Mouse (Mus musculus) retina, adult 2 months (tissue): ENCODE measurements at regions not wholly inside any gene's neighbourhood (a gene's known extent, or its start where the extent isn't known, plus 50 kb on each side); places are given as distances from the start of the nearest gene placed in this dataset.

Experiments used
- DNase-seq: peaks from one replicate; pipeline ENCODE4 v3.0.0-alpha.2; 2012; ENCODE audit warnings: low read depth, low spot score

DNA sequence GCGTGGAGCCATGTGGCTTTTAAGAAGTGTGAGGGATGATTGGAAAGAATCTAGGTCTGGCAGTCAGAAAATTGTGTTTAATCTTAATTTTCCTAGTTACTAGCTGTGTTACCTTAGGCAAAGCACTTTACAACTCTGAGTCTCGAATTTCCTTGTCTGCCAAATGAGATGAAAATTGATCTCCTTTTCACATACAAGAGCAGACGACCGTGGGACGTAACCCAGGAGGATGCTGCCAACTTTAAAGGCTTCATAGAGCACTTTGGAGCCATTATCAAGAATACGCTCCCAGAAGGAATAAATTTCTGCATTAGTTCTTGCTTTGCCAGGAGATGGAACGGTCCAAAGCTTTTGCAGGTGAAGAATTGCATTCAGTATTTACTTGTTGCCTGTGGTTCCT, 457.6 kb downstream of the Bcl11a start:
- DNase-seq = no peak

DNA sequence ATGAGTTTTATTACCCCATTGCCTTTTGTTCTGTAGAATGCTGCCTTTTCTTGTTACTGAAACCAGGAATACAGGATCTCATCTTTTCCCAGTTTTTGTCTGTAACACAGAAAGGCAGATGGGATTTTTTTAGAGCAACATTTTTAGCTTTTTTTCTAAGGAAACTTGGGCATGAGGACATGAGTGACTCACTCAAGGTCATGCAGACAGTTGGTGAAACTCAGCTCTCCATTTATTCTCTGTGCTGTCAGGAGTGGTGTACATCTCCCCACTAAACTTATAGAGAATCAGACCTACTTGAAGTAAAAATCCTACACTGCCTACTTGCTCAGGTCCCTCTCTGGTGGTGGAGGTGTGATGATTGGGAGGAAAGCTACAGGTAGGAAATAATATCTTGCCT, 459.9 kb downstream of the Bcl11a start:
- DNase-seq = no peak

DNA sequence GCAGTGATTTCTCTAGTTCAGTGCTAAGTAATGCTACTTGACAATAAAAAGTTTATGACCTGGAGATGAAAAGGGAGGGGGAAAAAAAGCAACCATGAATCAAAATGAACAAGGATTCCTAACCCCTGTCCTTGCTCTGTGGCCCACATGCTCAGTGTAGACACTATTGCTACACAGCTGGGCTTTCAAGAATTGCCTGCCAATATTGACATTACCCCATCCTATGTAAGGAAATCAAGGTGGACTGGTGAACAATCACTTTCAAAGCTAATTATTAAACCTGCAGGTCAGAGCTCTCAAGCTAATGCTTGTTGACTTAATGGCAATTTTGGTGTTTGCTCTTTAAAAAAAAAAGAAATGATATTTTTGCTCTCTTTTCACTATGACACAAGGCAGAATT, 491.8 kb downstream of the Bcl11a start:
- DNase-seq = no peak

DNA sequence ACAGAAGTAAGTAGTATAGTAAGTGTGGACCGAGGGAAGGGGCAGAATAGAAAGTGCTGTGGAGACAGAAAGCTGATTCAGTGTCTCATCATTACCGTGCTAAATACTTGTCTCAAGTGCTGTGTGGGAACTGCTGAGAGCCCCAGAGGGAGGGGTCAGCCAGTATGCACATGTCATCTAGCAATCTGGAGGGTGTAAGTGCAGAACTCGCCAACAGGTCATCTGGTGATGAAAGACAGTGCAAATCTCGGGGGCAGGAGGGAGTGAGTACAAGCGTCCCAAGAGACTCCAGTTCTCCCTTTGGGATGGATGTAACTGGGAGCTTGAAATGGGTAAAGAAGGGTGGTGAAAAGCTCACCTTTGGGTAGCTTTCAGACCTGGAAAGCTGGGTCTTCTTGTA, 535.7 kb downstream of the Bcl11a start:
- no peak for DNase-seq

DNA sequence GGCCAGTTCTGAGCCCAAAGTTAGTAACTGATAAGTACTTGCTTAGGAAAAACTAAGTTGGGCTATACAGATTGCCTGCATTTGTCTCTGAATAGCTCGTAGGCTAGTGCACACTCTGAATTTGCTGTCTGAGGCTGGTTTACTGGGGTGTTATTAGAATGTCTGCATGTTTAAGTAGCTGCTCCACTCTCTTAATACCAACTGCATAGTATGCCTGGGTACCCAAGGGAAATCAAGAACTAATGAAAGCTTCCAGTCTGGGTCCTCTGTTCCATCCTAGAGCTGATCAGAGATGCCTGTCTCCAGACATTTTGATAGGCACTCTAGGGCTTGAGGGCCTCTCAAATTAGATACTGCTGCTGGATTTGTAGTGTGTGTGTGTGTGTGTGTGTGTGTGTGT, 537.6 kb downstream of the Bcl11a start:
- no peak for DNase-seq

DNA sequence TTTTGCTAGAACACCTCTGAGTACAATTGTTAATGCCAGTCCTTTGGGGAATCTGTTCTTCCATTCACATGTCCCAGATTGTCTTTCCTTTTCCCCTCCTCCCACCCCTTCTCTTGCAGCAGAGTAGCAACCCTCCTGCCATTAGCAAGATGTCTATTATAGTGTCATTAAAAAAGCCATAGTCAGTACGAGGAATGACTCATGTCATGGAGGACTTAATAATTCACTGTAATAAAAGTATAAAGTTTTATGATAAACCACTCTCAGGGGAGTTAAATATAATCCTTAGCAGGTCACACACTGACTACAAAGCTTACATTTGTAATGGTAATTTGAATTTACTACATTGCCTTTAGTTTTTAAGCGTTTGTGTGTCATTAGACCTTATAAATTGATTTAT, 540.7 kb downstream of the Bcl11a start:
- DNase-seq = no peak

DNA sequence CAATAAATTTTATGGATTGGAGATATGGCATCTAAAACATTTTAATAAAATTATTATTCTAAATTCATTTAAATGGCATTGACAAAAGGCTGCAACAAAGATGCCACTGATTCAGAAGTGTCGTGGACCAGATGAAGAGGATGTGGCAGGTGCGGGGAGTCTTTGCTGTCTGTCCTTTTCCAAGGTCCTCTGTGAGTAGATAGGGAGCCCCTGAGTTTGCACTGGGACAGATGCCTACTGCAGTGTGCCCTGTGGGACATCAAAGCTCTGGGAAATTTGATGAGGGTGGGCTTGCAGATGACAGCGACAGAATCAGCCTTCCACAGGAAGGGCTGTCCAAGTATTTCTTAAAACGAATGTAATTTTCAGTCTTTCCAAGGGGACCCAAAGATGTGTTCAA, 541.2 kb downstream of the Bcl11a start:
- no peak for DNase-seq

DNA sequence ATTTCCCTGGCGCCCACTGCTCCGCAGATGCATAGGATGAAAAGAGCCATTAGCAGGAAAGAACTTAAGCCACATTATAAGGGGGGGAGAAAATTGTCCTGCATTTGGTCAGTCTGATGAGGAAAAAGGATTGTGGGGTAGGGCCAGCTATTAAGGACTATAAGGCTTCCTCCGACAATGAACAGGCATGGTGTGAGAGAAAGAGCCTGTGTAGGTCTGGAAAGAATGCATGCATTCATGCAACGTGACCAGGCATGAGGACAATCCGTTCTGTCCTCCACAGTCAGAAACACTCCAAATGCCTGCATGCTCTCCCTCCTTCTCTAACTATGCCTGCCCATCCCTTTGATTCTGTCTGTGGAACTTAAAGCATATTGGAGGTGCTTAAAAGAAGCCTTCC, 550.8 kb downstream of the Bcl11a start:
- no peak for DNase-seq

DNA sequence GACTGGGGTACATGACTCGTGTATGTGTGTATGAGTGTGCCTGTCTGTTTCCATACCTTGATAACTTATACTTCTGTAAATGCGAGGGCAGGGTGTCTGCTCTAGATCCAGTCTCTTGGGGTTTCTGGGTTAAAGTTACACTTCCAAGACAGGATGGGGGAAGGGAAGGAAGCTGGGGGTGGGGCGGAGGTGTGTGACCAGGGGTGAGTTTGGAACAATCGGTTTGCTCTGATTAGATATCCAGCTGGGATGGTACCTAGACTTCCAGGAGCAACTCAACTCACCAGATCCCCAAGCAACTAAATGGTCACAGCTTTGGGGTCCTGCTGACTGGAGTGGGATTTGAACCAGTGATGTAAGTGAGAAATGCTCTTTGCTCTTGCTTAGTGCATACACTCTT, 551.6 kb downstream of the Bcl11a start:
- DNase-seq = no peak

DNA sequence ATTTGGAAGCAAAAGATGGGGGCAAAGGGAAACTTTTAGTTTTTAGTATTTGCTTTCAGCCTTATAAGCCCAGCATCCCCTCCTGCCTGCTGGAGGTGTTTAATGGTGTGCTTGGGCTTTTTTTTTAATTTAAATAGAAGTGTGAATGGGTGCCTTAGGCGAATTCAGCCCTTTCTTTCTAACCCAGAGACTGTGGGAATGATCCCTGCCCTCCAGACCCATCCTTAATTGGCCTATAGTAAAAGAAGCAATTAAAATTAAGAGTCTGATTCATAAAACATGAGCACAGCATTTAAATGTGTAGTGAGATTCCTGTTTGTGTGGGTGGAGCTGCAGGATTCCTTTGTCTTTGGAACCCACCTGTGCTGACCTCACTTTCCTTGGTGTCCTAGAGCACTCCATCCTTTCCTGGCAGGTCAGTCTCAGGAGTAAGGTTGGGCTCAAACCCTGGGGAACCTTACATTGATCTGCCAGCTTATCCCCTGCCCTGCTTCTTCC, 552.6 kb downstream of the Bcl11a start:
- DNase-seq = no peak

DNA sequence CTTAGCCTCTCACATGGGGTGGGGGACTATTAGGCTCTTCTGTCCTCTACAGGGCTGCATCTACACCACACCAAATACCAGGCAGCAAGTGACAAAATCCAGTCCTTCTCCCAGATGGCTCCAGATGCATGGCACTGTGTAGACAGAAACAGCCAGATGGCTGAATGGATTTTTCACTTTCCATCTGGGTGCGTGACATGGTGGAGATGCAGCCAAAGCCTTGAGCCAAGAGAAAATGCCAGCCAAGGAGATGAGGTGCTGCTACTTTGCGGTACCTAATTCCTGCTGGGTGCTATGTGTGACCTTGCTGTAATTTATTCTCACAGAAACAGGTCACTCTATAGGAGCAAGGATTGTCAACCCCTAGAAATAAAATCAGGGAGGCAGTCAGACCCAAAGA, 553.8 kb downstream of the Bcl11a start:
- DNase-seq = no peak

DNA sequence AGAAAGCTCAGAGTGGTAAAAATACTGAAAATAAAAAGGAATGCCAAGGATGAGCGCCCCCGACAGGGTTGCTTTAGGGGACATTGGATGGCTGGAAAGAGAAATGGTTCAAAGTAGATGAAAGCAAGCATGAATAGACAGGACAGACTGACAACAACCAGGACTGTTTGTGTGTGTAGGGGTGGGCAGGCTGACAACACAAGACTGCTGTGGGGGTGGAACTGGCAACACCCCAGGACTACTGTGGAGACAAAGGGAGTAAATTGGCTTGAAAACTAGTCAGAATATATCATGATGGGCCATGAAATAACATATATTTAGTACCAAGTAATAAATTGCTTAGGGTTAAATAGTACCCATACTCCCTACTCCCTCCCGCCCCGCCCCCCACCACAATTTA, 558.9 kb downstream of the Bcl11a start:
- DNase-seq = no peak

DNA sequence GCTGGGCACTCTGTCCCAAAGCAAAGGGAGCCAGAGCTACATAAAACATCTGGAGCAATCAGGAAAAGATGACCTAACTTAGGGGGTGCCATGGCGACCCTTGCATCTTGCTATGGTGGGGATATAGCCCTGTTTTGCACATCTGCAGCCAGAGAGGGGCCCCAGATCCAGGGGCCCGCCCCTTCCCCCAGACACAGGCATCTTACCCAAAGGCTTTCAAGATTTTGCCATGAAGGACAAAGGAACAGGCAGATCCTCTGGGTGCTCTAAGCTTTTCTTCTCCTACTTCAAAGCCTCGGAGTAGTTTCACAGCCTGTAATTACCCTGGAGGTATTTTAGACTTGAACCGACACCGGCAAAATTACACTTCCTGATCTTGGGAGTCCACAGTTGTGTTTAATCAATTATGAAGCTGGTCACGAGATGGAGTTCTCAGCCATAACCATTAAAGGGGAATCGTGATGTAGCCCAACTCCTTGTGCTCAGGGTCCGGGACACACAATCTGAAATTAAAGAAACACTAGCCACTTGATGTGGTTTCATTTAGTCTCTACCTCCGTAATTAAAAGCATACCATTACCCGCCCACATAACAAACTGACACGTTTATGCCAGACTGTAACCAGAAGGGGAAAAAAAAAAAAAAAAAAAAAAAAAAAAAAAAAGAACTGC, 565.7 kb downstream of the Bcl11a start:
- DNase-seq = no peak

DNA sequence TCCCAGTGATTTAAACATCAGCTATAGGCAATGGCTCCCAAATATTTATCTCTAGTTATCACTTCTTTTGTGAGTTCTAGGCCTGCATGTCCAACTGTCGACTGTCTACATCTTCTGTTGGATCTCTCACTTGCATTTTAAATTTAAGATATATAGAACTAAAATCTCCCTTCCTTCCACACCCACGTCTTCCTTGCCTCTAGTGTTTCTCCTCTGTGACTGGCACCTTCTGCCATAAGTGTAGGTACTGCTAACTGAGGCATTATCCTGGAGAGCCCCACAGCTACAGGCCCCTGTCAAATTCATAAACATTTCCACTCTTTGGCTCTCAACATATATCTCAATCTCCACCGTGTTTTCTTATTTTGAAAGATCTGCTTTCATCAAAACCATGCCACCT, 575.0 kb downstream of the Bcl11a start:
- DNase-seq = no peak

DNA sequence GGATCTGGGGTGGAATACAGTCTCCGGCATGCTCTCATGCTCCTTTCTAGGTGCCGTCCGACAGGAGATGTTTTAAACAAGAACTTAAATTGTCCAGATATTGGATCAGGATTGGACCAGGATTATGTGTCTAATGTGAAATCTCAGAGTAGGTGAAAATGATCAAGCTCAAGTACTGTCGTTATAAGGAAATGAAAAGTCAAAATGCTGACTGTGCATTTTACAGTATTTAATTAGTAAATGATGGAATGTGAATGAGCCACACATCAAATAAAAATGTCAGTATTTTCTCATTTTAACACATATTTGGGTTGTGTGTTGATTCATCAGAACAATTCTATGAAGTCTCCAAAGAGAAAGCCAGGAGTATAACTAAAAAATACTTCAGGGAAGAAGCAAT, 586.2 kb downstream of the Bcl11a start:
- no peak for DNase-seq

DNA sequence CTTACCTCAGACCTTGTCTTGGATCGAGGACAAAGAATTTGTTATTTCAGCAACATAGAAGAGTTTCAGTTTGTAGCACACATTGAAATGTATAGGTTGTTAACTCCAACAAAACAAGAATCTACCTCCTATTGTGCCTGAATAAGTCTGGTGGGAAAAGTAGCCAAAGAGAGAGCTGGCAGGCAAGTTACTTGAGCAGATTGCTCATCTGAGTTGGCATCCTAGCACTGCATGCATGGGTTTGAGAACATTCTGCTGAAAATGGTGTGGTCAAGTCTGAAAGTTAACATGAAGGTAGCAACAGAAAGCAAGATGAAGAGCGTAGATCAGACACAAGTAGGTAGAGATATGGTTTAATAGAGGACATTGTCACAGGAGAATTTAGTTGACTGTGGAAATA, 587.5 kb downstream of the Bcl11a start:
- DNase-seq = no peak

DNA sequence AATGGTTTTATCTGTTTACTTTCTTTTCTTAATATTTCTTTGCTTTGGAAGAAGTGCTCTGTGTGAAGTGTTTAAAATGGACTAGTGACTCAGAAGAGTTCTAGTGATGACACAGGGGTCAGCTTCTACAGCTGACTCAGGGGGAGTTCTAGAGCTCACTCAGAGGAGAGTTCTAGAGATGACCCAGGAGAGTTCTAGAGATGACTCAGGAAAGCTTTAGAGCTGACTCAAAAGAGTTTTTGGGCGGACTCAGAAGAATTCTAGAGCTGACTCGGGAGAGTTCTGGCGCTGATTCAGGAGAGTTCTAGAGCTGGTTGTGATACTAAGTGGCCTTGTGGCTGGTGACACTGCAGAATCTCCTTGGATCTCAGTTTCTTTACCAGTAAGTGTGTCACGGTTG, 593.8 kb downstream of the Bcl11a start:
- no peak for DNase-seq

DNA sequence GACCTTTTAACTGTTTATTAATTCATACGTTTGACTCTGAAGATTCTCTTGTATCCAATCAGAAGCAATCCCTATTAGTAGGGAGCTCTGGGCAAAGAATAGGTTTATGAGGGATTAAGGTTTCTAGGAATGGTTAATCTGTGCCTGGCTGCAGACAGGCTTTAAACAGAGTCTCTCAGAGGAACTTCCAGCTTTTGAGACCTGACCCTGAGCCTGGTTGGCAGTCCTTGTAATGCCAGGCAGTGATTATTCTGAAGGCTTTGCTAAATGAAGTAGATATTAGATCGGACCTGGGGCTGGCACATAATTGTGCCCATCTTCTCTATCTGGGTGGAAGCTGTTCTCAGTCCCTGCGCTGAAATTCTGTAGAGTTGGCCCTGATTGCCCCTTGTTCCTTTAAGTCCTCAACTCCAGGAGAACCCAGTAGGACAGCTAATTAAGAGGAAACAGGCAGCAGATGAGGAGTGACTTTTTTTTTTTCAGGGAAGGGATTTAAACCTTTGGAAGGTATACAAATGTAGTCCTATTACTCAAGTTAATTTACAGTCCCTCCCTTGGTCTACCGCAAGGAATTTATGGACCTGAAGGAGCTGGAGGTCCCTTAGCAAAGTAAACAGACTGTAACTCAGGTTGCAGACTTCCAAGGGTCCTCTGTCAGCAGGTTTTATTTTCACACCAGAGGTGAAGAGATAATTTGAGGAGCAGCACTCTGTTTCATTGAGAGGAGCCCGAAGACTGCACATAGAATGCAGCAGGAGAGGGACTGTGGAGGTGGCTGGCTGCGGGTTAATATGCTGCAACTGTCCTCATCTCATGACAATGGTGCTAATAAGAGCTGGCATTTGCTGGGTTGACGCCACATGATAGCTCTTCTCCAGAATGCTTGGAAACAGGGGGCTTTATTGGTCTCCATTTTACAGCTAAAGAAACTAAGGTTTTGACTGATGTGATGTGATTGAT, 595.7 kb downstream of the Bcl11a start:
- no peak for DNase-seq

DNA sequence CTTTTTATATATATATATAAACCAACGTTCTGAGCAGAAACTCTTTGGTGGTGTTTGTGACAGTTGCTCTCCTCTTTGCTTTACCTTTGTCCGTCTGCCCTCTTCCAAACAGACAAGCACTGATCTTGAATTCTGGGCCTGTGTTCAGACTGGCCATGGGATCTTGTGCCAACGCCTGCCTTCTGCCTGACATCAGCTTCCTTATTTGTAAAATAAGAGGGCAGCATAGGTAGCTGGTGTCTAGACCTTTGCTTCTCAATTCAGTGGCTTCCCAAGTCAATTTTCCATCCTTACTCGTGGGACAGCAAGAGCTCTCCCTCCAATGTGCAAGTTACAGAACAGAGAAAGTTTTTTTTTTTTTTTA, 596.3 kb downstream of the Bcl11a start:
- DNase-seq = no peak

DNA sequence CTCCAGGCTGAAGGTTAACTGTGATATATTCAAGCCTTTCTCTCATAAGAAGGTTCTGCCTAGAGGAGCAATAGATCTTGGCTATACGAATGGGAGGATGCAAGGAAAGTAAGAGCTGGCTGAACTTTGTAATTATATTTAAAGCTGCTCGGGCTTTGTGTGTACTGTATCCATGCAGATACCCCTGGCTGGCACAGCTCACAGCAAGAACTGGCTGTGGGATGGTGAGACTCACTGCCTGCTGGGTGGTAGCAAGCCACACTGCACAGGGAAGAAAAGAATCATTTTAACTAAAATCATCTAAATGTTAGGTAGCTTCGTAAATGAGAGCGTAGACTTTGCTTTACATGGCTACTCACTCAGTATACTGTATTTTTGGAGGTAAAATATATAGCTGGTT, 599.2 kb downstream of the Bcl11a start:
- DNase-seq = no peak

DNA sequence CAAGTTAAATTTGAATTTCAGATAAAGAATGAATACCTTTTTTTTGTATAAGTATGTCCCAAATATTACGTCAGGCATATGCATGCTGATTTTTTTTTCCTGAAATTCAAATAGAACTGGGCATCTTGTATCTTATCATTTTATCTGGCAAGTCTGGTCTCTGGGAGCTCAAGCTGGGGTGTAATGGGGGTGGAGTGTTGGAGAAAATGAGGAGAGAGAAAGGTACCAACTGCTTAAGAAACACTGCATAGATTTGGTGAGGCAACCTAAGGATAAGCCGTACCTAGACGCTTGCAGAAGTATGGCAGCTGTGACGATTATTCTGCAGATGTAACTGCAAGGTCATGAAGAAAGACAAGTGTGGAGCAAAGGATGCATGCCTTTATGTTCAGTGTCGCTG, 601.7 kb downstream of the Bcl11a start:
- DNase-seq = no peak

DNA sequence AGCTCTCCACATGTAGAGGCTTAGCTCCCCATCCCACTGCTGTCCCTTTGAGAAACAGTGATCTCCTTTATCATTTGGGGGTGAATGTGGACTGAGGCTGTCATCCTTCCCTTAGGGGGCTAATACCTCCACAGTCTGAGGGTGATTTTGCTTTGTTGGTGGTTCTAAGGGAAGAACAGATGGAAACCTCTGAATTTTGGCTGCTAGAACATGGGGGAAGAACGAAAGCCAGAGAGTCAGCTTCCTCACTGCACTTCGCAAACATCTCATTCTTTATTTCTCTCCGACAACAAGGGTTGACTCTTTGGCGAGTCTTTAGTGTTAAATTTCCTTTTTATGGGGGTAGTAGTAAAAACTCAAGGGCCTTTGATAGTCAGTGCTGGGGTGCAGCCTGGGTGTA, 604.6 kb downstream of the Bcl11a start:
- no peak for DNase-seq
